Mouse (Mus musculus) lung, postnatal 36 days (tissue): ENCODE measurements around the gene Ppm1n.

ENCODE experiments used
- DNase-seq: peaks from one replicate; pipeline ENCODE4 v3.0.0; 2022; ENCODE audit warnings: mixed read lengths

Ppm1n gene

GRCm38 (mm10) chr7:19306819-19307738, 27.2 kb upstream of the Ppm1n start:
- DNase-seq, result no peak

DNA sequence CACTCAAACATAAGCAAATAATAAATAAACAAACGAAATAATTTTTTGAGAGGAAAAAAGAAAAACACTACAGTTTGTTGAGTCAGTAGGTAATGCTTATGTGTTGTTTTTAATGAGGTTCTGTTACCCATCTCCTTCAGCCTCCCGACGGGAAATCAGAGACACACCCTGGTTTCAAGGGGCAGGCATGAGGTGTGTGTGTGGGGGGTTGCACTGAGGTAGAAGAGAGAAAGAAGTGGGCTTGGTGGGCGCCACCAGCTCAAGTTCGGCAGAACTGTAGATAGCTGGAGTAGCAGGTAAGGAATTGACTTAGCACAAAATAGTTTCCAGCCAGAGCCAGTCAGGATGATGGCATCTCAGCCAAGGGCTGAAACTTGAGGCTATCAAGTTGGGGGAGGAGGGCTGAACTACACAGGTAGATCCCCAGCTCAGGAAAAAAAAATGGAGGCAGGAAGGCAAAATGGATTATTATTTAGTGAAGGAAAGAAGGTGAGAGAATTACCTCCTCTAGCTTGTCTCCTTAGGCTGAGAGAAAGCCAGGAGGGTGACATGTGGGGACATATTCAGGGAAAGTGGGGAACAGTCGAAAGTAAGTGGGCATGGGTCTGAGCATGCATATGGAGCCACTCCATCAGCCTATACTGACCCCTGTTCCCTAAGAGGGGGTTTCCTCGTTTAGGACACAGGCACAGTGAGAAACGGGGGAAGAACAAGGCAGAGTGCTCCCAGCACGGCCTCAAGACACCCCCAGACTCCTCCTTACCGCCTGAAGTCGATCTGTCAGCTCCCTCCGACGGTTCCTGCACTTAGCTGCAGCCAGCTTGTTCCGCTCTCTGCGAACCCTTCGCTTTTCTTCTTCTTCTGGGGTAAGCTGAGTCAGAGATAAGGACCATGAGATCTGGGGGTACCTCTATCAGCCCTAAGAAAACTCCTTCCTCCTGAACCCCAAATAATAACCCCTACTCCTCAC, 26.2 kb upstream of the Ppm1n start:
- no peak for DNase-seq

GRCm38 (mm10) chr7:19305413-19305735, 25.5 kb upstream of the Ppm1n start:
- DNase-seq, result no peak

DNA sequence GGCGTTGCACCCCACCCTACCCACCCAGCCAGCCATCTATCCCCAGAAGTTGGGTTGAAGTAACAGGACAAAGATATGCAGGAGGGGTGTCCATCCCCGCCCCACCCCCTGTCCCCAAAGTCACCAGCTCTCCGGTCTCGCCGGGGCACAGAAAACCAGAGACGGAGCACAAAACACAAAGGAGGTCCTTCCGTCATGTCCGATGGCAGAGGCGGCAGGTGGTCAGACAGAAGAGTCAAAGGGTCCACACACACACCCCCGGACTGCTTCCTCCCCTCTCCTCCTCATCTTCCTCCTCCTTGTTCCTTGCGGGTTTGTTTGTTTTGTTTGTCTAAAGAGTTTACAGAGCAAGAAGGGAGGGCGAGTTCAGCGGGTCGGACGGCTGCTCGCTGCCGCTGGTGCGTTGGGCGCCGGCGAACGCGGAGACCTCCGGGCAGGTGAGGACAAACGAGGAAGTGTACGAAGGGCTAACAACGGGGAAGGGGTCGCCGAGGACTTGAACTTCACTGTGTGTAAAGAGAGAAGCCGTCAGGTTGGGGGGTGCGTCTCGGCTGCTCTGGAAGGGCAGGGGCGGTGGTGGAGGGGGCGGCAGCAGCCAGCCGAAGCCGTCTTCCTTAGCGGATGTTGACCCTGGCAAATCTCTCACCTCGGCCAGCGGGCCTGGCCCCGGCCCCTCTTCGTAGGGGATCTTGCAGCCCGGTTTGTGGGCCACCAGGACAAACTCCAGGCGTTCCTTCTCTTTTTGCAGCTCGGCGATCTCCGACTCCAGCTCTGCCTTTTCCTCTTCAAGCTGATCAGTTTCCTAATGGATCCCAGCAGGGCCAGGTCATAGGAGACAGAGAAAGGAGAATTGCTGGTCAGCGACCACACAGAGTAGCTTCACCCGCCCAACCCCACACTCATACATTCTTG, 24.9 kb upstream of the Ppm1n start:
- no peak for DNase-seq

- DNase-seq, result peak; percentile 86
These were observed 23.9 kb upstream of the Ppm1n start for GRCm38 (mm10) chr7:19303770-19304169.

DNA sequence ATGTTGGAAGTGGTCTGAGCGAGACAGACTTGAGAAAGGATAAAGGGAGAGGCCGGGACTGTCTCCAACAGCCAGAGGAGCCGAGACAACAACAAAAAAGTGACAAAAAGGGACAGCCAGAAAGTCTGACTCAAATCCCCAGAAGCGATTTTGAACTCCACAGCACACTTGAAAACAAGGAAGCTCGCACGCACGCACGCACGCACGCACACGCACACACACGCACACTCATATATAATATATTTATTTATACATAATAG, 23.1 kb upstream of the Ppm1n start:
- no peak for DNase-seq

GRCm38 (mm10) chr7:19302264-19303045, 22.6 kb upstream of the Ppm1n start:
- DNase-seq, result no peak

GRCm38 (mm10) chr7:19301461-19302263, 21.8 kb upstream of the Ppm1n start:
- DNase-seq, result no peak

- peak; percentile 84 for DNase-seq
These were observed 20.9 kb upstream of the Ppm1n start for GRCm38 (mm10) chr7:19300501-19301421.

GRCm38 (mm10) chr7:19299194-19299593, 19.3 kb upstream of the Ppm1n start:
- peak; percentile 70 for DNase-seq

GRCm38 (mm10) chr7:19297794-19298193, 17.9 kb upstream of the Ppm1n start:
- DNase-seq, result no peak

GRCm38 (mm10) chr7:19297034-19297433, 17.2 kb upstream of the Ppm1n start:
- DNase-seq, result no peak

- DNase-seq, result peak; percentile 99
These were observed 15.8 kb upstream of the Ppm1n start for GRCm38 (mm10) chr7:19295503-19296185.

DNA sequence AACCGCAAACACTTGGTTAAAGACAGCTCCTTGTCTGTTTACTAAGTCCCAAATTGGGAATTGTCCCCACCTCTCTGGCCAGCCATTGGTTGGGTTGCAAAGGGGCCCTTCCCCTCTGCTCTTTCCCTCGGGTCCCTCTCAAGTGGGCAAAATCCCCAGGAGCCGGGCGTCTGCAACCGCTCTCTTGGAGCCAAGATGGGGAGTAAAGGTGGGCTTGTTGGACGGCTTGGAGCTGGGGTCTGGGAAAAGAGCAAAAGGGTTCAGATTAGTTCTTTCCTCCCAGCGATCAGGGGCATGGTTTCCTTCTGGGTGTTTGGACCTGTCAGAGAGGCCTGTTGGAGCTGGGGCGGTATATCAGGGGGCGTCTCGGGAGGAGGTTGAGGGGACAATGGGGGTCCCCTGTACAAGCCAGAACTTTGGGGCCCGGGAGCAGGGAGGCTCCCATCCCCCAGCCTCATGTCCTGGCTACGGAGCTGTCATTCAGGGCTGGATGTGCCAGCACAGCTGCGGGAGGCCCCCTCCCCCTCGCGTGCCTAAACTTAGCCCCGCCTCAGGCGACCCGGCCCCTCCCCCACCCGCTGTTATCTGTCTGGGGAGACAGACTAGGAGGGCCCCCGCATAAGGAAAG, 11.2 kb upstream of the Ppm1n start:
- peak; percentile 54 for DNase-seq

DNA sequence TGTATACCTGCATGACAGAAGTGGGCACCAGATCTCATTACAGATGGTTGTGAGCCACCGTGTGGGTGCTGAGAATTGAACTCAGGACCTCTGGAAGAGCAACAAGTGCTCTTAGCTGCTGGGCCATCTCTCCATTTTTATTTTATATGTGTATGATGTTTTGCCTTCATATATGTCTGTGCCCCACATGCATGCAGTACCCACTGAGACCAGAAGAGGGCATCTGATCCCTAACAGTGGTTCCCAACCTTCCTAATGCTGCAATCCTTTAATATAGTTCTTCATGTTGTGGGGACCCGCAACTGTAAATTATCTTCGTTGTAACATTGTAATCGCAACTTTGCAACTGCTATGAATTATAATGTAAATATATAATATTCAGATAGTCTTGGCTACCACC, 4.9 kb upstream of the Ppm1n start:
- peak; percentile 80 for DNase-seq

DNA sequence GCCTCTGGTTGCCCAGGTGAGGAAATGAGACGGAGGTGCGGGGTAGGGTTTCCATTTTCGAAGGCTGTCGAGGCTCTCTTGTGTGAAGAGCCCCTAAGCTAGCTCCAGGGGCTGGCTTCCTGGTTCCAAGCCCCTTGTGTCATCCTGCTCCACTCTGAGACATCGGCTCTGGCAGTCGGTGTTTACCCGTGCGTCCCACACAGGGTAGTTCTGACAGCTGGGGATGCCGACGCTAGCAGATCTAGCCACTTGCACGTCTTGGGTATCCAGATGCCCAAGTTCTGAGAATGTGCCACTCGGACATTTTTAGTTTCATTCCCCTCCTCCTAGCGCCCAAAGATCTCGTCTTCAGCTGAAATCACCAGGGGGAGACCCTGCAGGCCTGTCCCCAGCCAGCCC, 3.5 kb upstream of the Ppm1n start:
- no peak for DNase-seq

DNA sequence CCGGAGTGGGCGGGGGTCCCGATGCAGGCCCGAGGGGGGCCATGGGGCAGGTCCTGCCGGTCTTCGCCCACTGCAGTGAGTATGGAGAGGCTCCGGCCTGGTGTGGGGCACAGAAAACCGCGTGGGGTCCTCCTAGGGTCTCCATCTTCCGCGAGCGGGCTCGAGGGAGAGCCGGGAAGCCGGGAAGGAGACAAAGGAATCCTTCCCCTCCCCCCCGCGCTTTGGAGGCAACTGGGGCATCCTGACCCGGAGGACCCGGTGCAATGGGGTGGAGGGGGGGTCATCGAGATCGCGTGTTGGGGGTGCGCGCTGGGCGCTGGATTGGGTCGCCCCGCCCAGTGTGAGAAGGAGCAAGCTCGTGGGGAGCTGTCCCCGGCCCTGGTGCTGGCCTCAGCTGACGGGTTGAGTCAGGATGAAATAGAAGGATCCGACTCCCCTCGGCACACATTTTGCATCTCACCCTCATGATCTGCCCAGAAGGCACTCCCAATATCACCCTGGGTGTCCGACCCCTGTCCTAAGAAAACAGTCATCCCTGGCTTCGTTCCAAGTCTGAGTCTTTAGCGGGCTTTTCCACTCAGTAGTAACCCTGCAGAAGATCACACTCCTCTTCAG, 3.0 kb upstream of the Ppm1n start:
- DNase-seq, result peak; percentile 67

DNA sequence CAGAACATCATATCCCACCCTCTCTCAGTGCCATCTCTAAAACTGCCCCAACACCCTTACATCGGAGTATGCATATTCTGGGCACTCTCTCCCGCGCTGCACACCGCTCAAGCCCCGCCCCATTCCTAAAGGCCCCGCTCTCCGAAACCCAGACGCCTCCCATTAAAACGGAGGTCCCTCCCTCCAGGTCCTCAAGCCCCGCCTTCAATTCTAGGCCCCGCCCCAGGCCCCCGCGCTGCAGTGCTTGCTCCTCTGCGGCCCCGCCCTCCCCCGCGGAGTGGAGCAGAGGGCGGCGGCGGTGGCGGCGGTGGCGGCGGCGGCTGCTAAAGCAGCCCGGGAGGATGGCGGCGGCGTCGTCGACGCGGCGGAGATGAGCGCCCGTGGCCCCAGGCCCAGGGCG, 2.5 kb upstream of the Ppm1n start, which contains the start of gene Rtn2:
Gene Rtn2, plus strand, starts transcription at position 240 of the 400 bp plus-strand sequence.
- DNase-seq, result peak; percentile 77
